Mouse (Mus musculus) liver, postnatal 0 days (tissue): ENCODE measurements around the gene Ankrd1. TPM values are rescaled to one million over a fixed set of nuclear protein-coding genes. Genes with fewer than 3 reads are reported as not detected.

Experiments
- ATAC-seq: fragments of 200-750 bp; cut with Nextera tagmentation; 2 replicates; pipeline ENCODE4 v1.8.0; 2017; ENCODE audit warnings: mild to moderate bottlenecking, moderate library complexity
- DNase-seq: peaks from one replicate; pipeline ENCODE4 v3.0.0-alpha.2; 2016
- H3K27ac ChIP-seq: fragments of 300-500 bp; sonication (generic); 2 replicates; pipeline ENCODE4 v1.5.1; 2014; ENCODE audit warnings: antibody characterized with exemption, moderate library complexity, mild to moderate bottlenecking, low read depth
- H3K27me3 ChIP-seq: fragments of 300-500 bp; sonication (generic); 2 replicates; pipeline ENCODE4 v1.6.1; 2014; ENCODE audit warnings: low read length, control low read depth, mixed read lengths; ENCODE audit not compliant: insufficient read depth
- H3K36me3 ChIP-seq: fragments of 300-500 bp; sonication (generic); replicated peaks from 2 replicates; pipeline ENCODE4 v1.6.1; 2014; ENCODE audit warnings: mild to moderate bottlenecking, control low read depth, low read length, moderate library complexity, mixed read lengths; ENCODE audit not compliant: insufficient read depth
- H3K4me1 ChIP-seq: fragments of 300-500 bp; sonication (generic); 2 replicates; pipeline ENCODE4 v1.6.1; 2014; ENCODE audit warnings: antibody characterized with exemption, mild to moderate bottlenecking, control low read depth; ENCODE audit not compliant: insufficient read depth
- H3K4me2 ChIP-seq: fragments of 300-500 bp; sonication (generic); 2 replicates; pipeline ENCODE4 v1.6.1; 2014; ENCODE audit warnings: low read depth, mild to moderate bottlenecking, low read length, moderate library complexity, mixed read lengths
- H3K4me3 ChIP-seq: fragments of 300-500 bp; sonication (generic); 2 replicates; pipeline ENCODE4 v1.5.1; 2014; ENCODE audit warnings: low read depth, low read length
- H3K9ac ChIP-seq: fragments of 300-500 bp; sonication (generic); replicated peaks from 2 replicates; pipeline ENCODE4 v1.6.1; 2014; ENCODE audit warnings: mild to moderate bottlenecking, moderate library complexity
- H3K9me3 ChIP-seq: fragments of 300-500 bp; sonication (generic); 2 replicates; pipeline ENCODE4 v1.6.1; 2016; ENCODE audit warnings: mild to moderate bottlenecking, control low read depth, low read length, mixed read lengths
- CTCF ChIP-seq: sonication (generic); IDR thresholded peaks from 2 replicates; pipeline ENCODE4 v1.5.1; 2016; ENCODE audit warnings: antibody characterized with exemption, low read depth
- WGBS: fragments of 180-500 bp; shearing (Covaris S2); extraction: QIAGEN DNeasy Blood & Tissue Kit; methylation state at CpG from one replicate; pipeline ENCODE4 v1.1.7; 2014; ENCODE audit not compliant: insufficient replicate concordance; 5-methylcytosine and 5-hydroxymethylcytosine counted together
- polyA plus RNA-seq: library from polyadenylated mRNA; unstranded; fragments of >200 nt; fragmentation: Nextera tagmentation; extraction: Ambion mirVana; gene quantifications from 2 replicates; pipeline ENCODE4 v1.2.1, GENCODE M21; 2015

The Ankrd1 gene
- polyA plus RNA-seq, 1 experiment from 2014 or later: 0.07 TPM

DNA sequence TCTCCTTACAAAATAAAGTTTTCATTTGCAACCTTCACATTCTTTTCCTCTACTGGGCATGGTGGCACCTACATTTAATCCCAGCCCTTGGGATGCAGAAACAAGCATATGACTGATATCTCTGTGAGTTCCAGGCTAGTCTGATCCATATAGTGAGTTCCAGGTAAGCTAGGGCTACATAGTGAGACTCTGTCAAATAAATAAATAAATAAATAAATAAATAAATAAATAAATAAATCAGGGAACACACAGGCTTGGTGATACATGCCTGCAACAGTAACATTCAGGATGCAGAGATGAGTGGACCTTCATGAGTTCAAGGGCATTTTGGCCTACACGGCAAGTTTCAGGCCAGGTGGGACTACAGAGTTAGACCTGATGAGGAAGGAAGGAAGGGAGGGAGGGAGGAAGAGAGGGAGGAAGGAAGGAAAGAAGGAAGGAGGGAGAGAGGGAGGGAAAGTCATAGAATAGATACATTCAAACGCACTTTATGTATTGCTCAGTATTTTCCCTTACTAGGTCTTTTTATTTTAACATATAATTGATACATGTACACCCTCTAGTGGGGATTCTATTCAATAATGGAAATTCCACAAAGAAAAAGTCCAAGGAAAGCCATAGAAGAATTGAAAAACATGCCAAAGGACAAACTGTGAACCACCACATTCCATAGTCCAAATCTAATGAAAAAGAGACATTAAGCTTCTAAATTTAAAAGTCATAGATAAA, 56.9 kb downstream of the Ankrd1 start:
- Histone ChIP-seq H3K4me2 (no peak overlapping the region), H3K9me3 (no peaks in the 10 kb centered on the region), H3K36me3 (no peaks in the 10 kb centered on the region), H3K27me3 (peaks cover 18% of the 10 kb centered on the region), H3K27ac (no peak overlapping the region), H3K4me3 (no peak overlapping the region), H3K4me1 (no peaks in the 10 kb centered on the region), H3K9ac (no peak overlapping the region)
- TF ChIP-seq CTCF: no peak
- 55% methylated on average over 2 of the region's 2 CpGs for WGBS
- ATAC-seq (no peak), DNase-seq (no peak)

Other genes with a start within 250 kb of the Ankrd1 start
- 0.06 TPM in 1 of 2 replicates, not detected in the other for gene Htr7, start 62.6 kb downstream of the Ankrd1 start, polyA plus RNA-seq
- 23.2 TPM in 2 replicates for gene Rpp30, start 36.4 kb downstream of the Ankrd1 start, polyA plus RNA-seq
- gene Pcgf5, start 228.2 kb upstream of the Ankrd1 start, polyA plus RNA-seq: 13.3 and 14.7 TPM in 2 replicates